Mouse (Mus musculus) stomach, postnatal 0 days (tissue): Measurements from ENCODE around the gene Manbal.

Source experiments
- CTCF ChIP-seq: IDR thresholded peaks from 2 replicates; pipeline ENCODE4 v1.5.1; 2016; ENCODE audit warnings: antibody characterized with exemption, low read depth, mild to moderate bottlenecking, moderate library complexity
- EP300 ChIP-seq: optimal IDR thresholded peaks from 2 replicates; pipeline ENCODE3; 2016; ENCODE audit warnings: antibody characterized with exemption

DNA sequence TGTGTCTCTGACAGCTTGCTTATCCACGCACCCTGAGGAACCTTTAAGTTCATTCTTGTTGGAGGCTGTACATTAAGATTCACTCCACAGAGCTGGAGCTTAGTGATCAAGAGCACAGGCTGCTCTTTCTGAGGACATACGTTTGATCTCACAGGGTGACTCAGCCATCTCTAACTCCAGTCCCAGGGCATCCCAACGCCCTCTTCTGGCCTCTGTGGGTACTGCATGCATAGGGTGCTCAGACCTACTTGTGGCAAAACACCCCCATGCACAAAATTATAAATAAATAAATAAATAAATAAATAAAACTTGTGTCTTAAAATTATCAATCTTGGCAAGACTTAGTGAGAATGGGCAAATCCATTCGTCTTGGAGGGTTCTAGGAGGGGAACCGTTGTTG is 28.7 kb upstream of the Manbal start:
- peak; percentile 88 for TF ChIP-seq CTCF
- TF ChIP-seq EP300: no peak
